ENCODE assay signal across 37 mouse cellular contexts in genomic region chr11:54321802-54322532, GRCm38 (mm10). TPM values are rescaled to one million over a fixed set of nuclear protein-coding genes. Genes with fewer than 3 reads are reported as not detected.
DNase-seq lines count a peak whose midpoint lies in the region; ATAC-seq lines count a peak whose summit lies in the region.
"Had no signal": no experiment of that assay in that cellular context is flagged by ENCODE, and none has a peak within 500 bp of the region (broad histone marks: within the 10 kb centered on the region; RNA-seq: fewer than 3 reads in every experiment).

No protein-coding gene starts in this region.

- WGBS in liver, embryonic 11.5 days: 62% methylated on average over 5 of the region's 5 CpGs
- 51% methylated on average over 5 of the region's 5 CpGs for WGBS in liver, embryonic 12.5 days (ENCODE audit: insufficient replicate concordance)

- 0 out of 2 replicates have a peak, but pooled peaks have one; percentile 39 for ATAC-seq in liver, embryonic 11.5 days (replicated peaks; ENCODE audit: low FRiP score)
- no peak for ATAC-seq in liver, embryonic 12.5 days
- peak; percentile 81 for ATAC-seq in megakaryocyte progenitor cell, adult 5-6 weeks (replicated peaks; ENCODE audit: poor library complexity)
- ATAC-seq: CD4-positive, CD25-positive, alpha-beta regulatory T cell, adult 4 months; forebrain, embryonic 13.5 days; intestine, postnatal 0 days; midbrain, embryonic 16.5 days had no signal

- H3K27ac ChIP-seq in liver, embryonic 11.5 days (ENCODE audit: low read depth, low read length): no peak overlapping the region
- no peak overlapping the region for H3K27ac ChIP-seq in liver, embryonic 12.5 days
- H3K27ac ChIP-seq: forebrain, embryonic 13.5 days; heart, adult 2 months; hindbrain, embryonic 14.5 days; limb, embryonic 13.5 days; liver, embryonic 15.5 days; midbrain, embryonic 10.5 days; neural tube, embryonic 12.5 days had no signal

- no peaks in the 10 kb centered on the region for H3K27me3 ChIP-seq in liver, embryonic 11.5 days (replicated peaks; ENCODE audit: control insufficient read depth, insufficient read depth, low read length)
- H3K27me3 ChIP-seq in liver, embryonic 12.5 days (replicated peaks): no peaks in the 10 kb centered on the region
- H3K27me3 ChIP-seq: forebrain, embryonic 13.5 days; heart, embryonic 12.5 days; limb, embryonic 13.5 days; liver, embryonic 15.5 days; neural tube, embryonic 12.5 days had no signal

- DNase-seq in liver, embryonic 11.5 days (ENCODE audit: low spot score): no peak
- peak; percentile 64 for DNase-seq in lung, postnatal 36 days
- no peak for DNase-seq in lung, postnatal 10 days
- no peak for DNase-seq in spleen, postnatal 14 days (ENCODE audit: low spot score in 2 of 2)
- DNase-seq in ovary, postnatal 36 days (ENCODE audit: low spot score): no peak
- DNase-seq: adrenal gland, adult 8-10 months; cerebellum, adult 8-10 months; gastrocnemius, postnatal 14 days; heart, adult 2 months; kidney, adult 9 months; kidney, postnatal 10 days; layer of hippocampus, adult 9-11 months; right cerebral cortex, postnatal 4 days; thymus, postnatal 4 days had no signal

- no peak overlapping the region for H3K4me3 ChIP-seq in liver, embryonic 11.5 days (ENCODE audit: low read depth, low read length)
- no peak overlapping the region for H3K4me3 ChIP-seq in liver, embryonic 12.5 days
- H3K4me3 ChIP-seq: forebrain, embryonic 13.5 days; heart, adult 2 months; heart, embryonic 12.5 days; limb, embryonic 13.5 days; liver, embryonic 15.5 days; midbrain, embryonic 10.5 days; myocyte; neural tube, embryonic 12.5 days had no signal

- no peaks in the 10 kb centered on the region for H3K36me3 ChIP-seq in liver, embryonic 11.5 days (ENCODE audit: control insufficient read depth, insufficient read depth, low read length)
- no peaks in the 10 kb centered on the region for H3K36me3 ChIP-seq in liver, embryonic 12.5 days
- H3K36me3 ChIP-seq: heart, embryonic 12.5 days; limb, embryonic 13.5 days; liver, embryonic 15.5 days had no signal

- H3K4me2 ChIP-seq in liver, embryonic 11.5 days: no peak overlapping the region
- H3K4me2 ChIP-seq in liver, embryonic 12.5 days: no peak overlapping the region
- H3K4me2 ChIP-seq: forebrain, embryonic 13.5 days; heart, embryonic 12.5 days; hindbrain, embryonic 14.5 days; limb, embryonic 13.5 days; liver, embryonic 15.5 days; neural tube, embryonic 12.5 days had no signal

- no peaks in the 10 kb centered on the region for H3K4me1 ChIP-seq in liver, embryonic 11.5 days (replicated peaks; ENCODE audit: control insufficient read depth, insufficient read depth, low read length)
- no peaks in the 10 kb centered on the region for H3K4me1 ChIP-seq in liver, embryonic 12.5 days
- H3K4me1 ChIP-seq: forebrain, embryonic 13.5 days; heart, embryonic 12.5 days; limb, embryonic 13.5 days; liver, embryonic 15.5 days; midbrain, embryonic 10.5 days; neural tube, embryonic 12.5 days had no signal

- no peaks in the 10 kb centered on the region for H3K9me3 ChIP-seq in liver, embryonic 11.5 days (ENCODE audit: control insufficient read depth, low read length)
- H3K9me3 ChIP-seq in liver, embryonic 12.5 days (replicated peaks): no peaks in the 10 kb centered on the region
- H3K9me3 ChIP-seq: forebrain, embryonic 13.5 days; heart, embryonic 12.5 days; limb, embryonic 13.5 days; liver, embryonic 15.5 days; midbrain, embryonic 10.5 days; neural tube, embryonic 12.5 days had no signal

- H3K9ac ChIP-seq in liver, embryonic 11.5 days (ENCODE audit: low read depth, low read length): no peak overlapping the region
- H3K9ac ChIP-seq in liver, embryonic 12.5 days: no peak overlapping the region
- H3K9ac ChIP-seq: forebrain, embryonic 13.5 days; heart, embryonic 12.5 days; hindbrain, embryonic 14.5 days; limb, embryonic 13.5 days; liver, embryonic 15.5 days; neural tube, embryonic 12.5 days had no signal

RNA-seq across cellular contexts. Expression of gene Acsl6, which starts 18.4 kb away (rescaled TPM):
- polyA plus RNA-seq in liver, embryonic 11.5 days (2014; fragmentation: Nextera tagmentation; extraction: Ambion mirVana): 2.2 and 2.3 TPM in 2 replicates
- polyA plus RNA-seq in liver, embryonic 12.5 days (2016; fragmentation: Nextera tagmentation; extraction: Ambion mirVana): 1.3 and 1.7 TPM in 2 replicates
- 0.86 and 3.2 TPM in 2 replicates for total RNA-seq in megakaryocyte progenitor cell, adult 5-6 weeks (2015)
- total RNA-seq in megakaryocyte progenitor cell, adult 5-6 weeks (2017): 1.2 and 3.5 TPM in 2 replicates
- polyA plus RNA-seq: CD4-positive, CD25-positive, alpha-beta regulatory T cell, adult 4 months had no signal

RNA-seq across cellular contexts. Expression of gene Meikin, which starts 48.5 kb away (rescaled TPM):
- not detected in 2 replicates for polyA plus RNA-seq in liver, embryonic 11.5 days (2014; fragmentation: Nextera tagmentation; extraction: Ambion mirVana)
- not detected in 2 replicates for polyA plus RNA-seq in liver, embryonic 12.5 days (2016; fragmentation: Nextera tagmentation; extraction: Ambion mirVana)
- not detected in 2 replicates for total RNA-seq in megakaryocyte progenitor cell, adult 5-6 weeks (2015)
- total RNA-seq in megakaryocyte progenitor cell, adult 5-6 weeks (2017): not detected in 2 replicates
- total RNA-seq: adrenal gland, adult 8-10 months; adrenal gland, postnatal 4 days; gastrocnemius, postnatal 14 days; heart, adult 2 months; hematopoietic stem cell, adult 5-6 weeks; left cerebral cortex, adult 18-20 months; left cerebral cortex, postnatal 36 days had no signal
- polyA plus RNA-seq: CD4-positive, CD25-positive, alpha-beta regulatory T cell, adult 4 months; embryonic facial prominence, embryonic 11.5 days; forebrain, embryonic 13.5 days; heart, adult 2 months; heart, embryonic 12.5 days; heart, postnatal 0 days; hindbrain, embryonic 14.5 days; intestine, postnatal 0 days; large intestine, adult 2 months; limb, embryonic 13.5 days; liver, embryonic 15.5 days; lung, embryonic 16.5 days; midbrain, embryonic 10.5 days; midbrain, embryonic 16.5 days; myocyte; neural tube, embryonic 12.5 days; spleen, adult 2 months; thymus, postnatal 0 days had no signal

RNA-seq across cellular contexts. Expression of gene Il3, which starts 54.9 kb away (rescaled TPM):
- polyA plus RNA-seq in liver, embryonic 11.5 days (2014; fragmentation: Nextera tagmentation; extraction: Ambion mirVana): not detected in 2 replicates
- not detected in 2 replicates for polyA plus RNA-seq in liver, embryonic 12.5 days (2016; fragmentation: Nextera tagmentation; extraction: Ambion mirVana)
- not detected in 2 replicates for total RNA-seq in megakaryocyte progenitor cell, adult 5-6 weeks (2015)
- not detected in 2 replicates for total RNA-seq in megakaryocyte progenitor cell, adult 5-6 weeks (2017)
- total RNA-seq: adrenal gland, adult 8-10 months; adrenal gland, postnatal 4 days; gastrocnemius, postnatal 14 days; heart, adult 2 months; hematopoietic stem cell, adult 5-6 weeks; left cerebral cortex, adult 18-20 months; left cerebral cortex, postnatal 36 days had no signal
- polyA plus RNA-seq: CD4-positive, CD25-positive, alpha-beta regulatory T cell, adult 4 months; embryonic facial prominence, embryonic 11.5 days; forebrain, embryonic 13.5 days; heart, adult 2 months; heart, embryonic 12.5 days; heart, postnatal 0 days; hindbrain, embryonic 14.5 days; intestine, postnatal 0 days; large intestine, adult 2 months; limb, embryonic 13.5 days; liver, embryonic 15.5 days; lung, embryonic 16.5 days; midbrain, embryonic 10.5 days; midbrain, embryonic 16.5 days; myocyte; neural tube, embryonic 12.5 days; spleen, adult 2 months had no signal
